Mouse (Mus musculus) urinary bladder, postnatal 25 days (tissue): ENCODE data around the gene Zbtb7a.
A peak's percentile ranks its signal among the peaks of the same experiment; 100 is the strongest.

Experiments used
- DNase-seq: peaks from one replicate; pipeline ENCODE4 v3.0.0; 2022; ENCODE audit warnings: low spot score

Gene Zbtb7a

GRCm38 (mm10) chr10:81138821-81139528, 4.0 kb downstream of the Zbtb7a start:
- DNase-seq, result no peak

- no peak for DNase-seq
These were observed 4.5 kb downstream of the Zbtb7a start for GRCm38 (mm10) chr10:81139529-81139846.

GRCm38 (mm10) chr10:81140005-81140404, 5.0 kb downstream of the Zbtb7a start:
- no peak for DNase-seq

- no peak for DNase-seq
These were observed 5.9 kb downstream of the Zbtb7a start for GRCm38 (mm10) chr10:81140717-81141454.

GRCm38 (mm10) chr10:81141455-81142210, 6.6 kb downstream of the Zbtb7a start:
- no peak for DNase-seq

- DNase-seq, result no peak
These were observed 7.5 kb downstream of the Zbtb7a start for GRCm38 (mm10) chr10:81142551-81142981.

- DNase-seq, result no peak
These were observed 8.2 kb downstream of the Zbtb7a start for GRCm38 (mm10) chr10:81143157-81143633.

GRCm38 (mm10) chr10:81143845-81144437, 8.9 kb downstream of the Zbtb7a start:
- no peak for DNase-seq

- DNase-seq, result no peak
These were observed 9.6 kb downstream of the Zbtb7a start for GRCm38 (mm10) chr10:81144667-81145066.

- DNase-seq, result no peak
These were observed 10.3 kb downstream of the Zbtb7a start for GRCm38 (mm10) chr10:81145307-81145706.

GRCm38 (mm10) chr10:81145778-81146177, 10.8 kb downstream of the Zbtb7a start:
- DNase-seq, result no peak

- DNase-seq, result no peak
These were observed 11.3 kb downstream of the Zbtb7a start for GRCm38 (mm10) chr10:81146296-81146695.

GRCm38 (mm10) chr10:81151261-81151660, 16.2 kb downstream of the Zbtb7a start:
- no peak for DNase-seq

- DNase-seq, result no peak
These were observed 17.6 kb downstream of the Zbtb7a start for GRCm38 (mm10) chr10:81152609-81153008.

GRCm38 (mm10) chr10:81154313-81154712, 19.3 kb downstream of the Zbtb7a start:
- no peak for DNase-seq

- no peak for DNase-seq
These were observed 19.7 kb downstream of the Zbtb7a start for GRCm38 (mm10) chr10:81154736-81155135.

- no peak for DNase-seq
These were observed 26.7 kb downstream of the Zbtb7a start for GRCm38 (mm10) chr10:81161602-81162317.

- DNase-seq, result no peak
These were observed 27.3 kb downstream of the Zbtb7a start for GRCm38 (mm10) chr10:81162318-81162652.

- no peak for DNase-seq
These were observed 30.1 kb downstream of the Zbtb7a start for GRCm38 (mm10) chr10:81165118-81165517.

- peak; percentile 99 for DNase-seq
These were observed 32.4 kb downstream of the Zbtb7a start, which contains the start of gene Pias4 for GRCm38 (mm10) chr10:81167200-81168086. Gene Pias4 (minus strand): TSS chr10:81167923.

- no peak for DNase-seq
These were observed 33.0 kb downstream of the Zbtb7a start for GRCm38 (mm10) chr10:81168087-81168431.
